Mouse (Mus musculus): ENCODE results near the gene Cd5. TPM values are rescaled to one million over a fixed set of nuclear protein-coding genes. Genes with fewer than 3 reads are reported as not detected.

Cd5 gene
- total RNA-seq, 2 experiments from 2014 or later = not detected

- no peak for ATAC-seq (replicated peaks; ENCODE audit: poor library complexity, severe bottlenecking)
These were observed 21.4 kb upstream of the Cd5 start for GRCm38 (mm10) chr19:10759983-10760831.

DNA sequence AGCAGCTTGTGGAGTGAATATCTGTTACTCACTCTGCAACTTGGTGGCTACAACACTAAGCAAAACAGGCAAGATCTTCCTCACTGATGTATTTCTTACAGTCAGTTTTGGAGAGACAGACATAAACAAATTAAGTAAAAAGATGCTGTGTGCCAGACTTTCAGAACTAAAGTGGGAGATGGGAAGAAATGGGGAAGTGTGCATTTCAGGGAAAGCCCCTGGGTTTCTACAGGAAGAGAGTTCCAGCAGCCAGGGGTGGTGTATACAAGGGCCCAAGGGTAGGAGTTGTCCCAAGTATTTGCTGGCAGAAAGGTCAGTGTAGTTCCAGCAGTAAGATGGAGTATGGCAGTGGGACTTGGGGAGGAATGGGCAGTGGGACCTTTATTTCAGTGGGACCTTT, 20.7 kb upstream of the Cd5 start:
- 0 out of 2 replicates have a peak, but pooled peaks have one; percentile 40 for ATAC-seq (replicated peaks; ENCODE audit: poor library complexity, severe bottlenecking)

DNA sequence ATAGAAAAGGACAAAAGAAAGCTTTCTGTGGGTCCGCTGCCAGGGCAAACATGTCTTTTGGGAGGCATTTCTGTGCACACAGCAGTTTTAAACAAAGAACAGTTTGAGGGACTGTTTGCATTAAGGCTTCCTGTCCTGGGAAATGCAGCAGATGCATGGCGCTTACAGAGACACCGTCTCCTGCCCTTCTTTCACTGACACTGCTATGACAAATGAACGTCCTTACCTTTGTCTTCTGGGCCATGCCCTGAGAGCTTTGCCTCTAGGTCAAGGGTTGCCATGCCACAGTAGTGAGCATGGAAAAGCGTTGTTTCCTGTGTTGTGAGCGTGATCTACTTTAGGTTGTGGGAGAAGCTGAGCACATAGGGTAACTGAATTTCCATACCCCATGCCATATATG, 19.9 kb upstream of the Cd5 start:
- ATAC-seq (replicated peaks; ENCODE audit: poor library complexity, severe bottlenecking) = no peak

DNA sequence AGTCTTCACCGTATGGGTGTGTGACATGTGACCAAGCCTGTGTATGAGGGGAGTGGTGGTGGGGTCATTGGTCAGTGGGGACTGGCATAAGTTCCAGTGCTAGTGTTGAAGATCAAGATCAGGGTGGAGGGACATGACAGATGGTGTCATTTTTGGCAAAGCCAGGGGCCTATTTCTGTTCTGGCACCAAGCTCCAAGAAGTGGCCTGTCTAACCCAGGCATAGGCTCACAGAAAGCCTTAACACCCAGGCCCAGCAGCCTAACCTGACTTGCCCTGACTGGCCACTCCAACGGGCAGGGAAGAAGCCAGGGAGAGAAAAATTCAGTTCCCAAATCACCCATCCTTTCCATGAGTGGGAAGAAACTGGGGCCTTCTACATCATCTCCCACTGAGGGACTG, 18.7 kb upstream of the Cd5 start:
- ATAC-seq (replicated peaks; ENCODE audit: poor library complexity, severe bottlenecking) = no peak

GRCm38 (mm10) chr19:10757125-10757524, 18.3 kb upstream of the Cd5 start:
- no peak for ATAC-seq (replicated peaks; ENCODE audit: poor library complexity, severe bottlenecking)

- ATAC-seq (replicated peaks; ENCODE audit: poor library complexity, severe bottlenecking) = no peak
These were observed 13.8 kb upstream of the Cd5 start for GRCm38 (mm10) chr19:10752646-10753045.

DNA sequence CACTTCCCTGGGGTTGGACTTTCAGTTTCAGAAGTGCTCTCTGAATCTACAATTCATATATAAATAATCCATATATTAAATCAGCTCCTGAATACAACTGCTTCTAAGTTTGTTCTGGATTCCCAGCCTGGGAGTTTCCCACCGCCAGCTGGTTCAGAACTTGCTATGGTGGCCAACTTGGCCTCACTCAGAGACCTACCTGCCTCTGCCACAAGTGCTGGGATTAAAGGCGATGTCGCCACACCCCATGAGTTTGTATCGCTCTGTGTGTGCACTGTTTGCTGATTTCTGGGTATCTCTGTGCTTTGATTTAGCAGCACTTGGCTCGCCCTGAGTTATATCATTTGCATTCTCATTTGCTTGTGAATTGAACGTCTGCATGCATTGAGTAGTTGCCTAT, 13.3 kb upstream of the Cd5 start:
- ATAC-seq (replicated peaks; ENCODE audit: poor library complexity, severe bottlenecking) = no peak

DNA sequence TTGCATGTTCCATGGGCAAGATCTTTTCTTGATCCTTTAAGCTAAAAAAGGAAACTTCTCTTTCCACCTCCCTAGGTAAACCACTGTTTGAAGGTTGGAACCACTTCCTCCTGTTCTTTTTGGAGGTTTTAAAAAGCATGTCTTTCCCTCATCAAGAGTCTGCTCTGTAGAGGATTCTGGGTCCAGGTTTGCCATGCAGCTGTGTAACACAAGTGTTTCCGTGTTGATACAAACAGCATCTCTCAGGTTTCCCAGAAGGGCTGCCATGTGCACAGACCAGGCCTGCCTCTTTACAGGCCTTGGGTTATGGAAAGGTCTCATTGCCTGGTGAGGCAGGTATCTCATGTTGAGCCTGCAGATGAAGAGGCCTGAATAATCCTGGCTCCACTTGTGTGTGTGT, 12.8 kb upstream of the Cd5 start:
- no peak for ATAC-seq (replicated peaks; ENCODE audit: poor library complexity, severe bottlenecking)

GRCm38 (mm10) chr19:10750161-10750560, 11.4 kb upstream of the Cd5 start:
- no peak for ATAC-seq (replicated peaks; ENCODE audit: poor library complexity, severe bottlenecking)

DNA sequence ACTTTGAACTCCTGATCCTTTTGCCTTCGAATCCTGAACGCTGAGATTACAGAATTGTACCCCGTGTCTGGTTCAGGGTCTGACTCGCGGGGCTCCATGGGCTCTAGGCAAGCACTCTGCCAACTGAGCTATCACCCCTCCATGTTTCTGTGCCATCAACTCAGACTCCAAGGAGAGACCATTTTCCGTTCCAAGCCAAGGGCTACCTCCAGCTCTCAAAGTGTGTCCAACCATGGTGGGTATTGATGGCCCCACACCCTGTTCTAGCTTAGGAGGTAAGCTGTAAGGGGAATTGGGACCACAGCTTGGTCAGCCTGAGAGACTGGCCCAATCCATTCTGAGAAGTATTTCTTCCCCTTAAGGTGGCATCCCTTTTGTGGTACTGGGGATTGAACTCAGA, 10.5 kb upstream of the Cd5 start:
- ATAC-seq (replicated peaks; ENCODE audit: poor library complexity, severe bottlenecking) = no peak

DNA sequence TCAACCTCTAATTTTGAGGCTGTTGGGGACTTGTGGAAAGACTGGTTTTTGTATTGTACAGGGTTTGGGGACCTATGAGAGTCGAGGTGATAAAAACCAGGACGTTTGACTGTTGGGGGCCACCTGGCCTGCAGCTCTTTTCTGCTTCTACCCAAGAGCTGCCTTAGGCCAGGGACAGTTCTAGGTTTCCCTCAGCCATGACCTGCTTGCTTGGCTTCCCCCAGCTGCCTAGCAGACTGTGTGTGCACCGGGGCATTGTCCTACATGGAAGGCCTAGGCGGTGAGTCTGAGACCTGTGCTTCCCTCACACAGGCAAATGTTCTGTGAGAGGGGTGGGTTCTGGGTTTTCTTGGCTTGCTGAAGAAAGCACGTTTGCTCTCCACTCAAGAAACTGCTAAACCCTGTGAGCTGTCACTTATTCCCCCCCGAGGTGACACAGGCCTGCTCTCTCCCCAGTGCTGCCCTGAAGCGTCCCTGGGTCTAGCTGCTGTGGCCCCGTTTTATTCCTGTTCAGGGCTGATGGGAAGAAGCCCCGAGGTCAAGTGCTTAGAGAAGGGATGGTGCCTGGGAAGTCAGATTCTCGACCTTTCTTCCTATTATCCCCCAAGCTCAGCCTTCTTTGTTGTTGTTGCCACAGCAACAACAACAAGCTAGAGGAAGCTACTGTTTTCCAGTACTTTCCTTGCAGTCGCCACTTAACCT, 9.8 kb upstream of the Cd5 start:
- ATAC-seq (replicated peaks; ENCODE audit: poor library complexity, severe bottlenecking) = no peak

DNA sequence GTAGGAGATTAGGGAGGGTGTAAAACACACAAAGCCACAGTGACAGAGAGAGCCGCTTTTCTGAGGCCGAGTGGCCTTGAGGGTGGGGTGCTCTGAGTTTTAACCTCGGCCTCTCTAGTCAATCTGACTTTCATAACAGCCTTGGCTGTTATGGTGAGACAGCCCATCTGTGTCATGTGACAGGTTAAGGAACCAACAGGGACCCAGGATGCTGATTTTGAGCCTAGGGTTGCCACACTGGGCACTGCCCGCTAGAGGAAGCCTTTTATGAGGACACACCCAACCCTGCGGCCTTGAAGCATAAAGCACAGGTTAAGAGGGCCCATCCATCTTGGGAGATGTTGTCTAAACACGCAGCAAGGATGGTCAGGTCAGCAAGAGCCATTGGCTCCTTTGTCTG, 8.9 kb upstream of the Cd5 start:
- peak; percentile 50 for ATAC-seq (replicated peaks; ENCODE audit: poor library complexity, severe bottlenecking)

GRCm38 (mm10) chr19:10747182-10747581, 8.4 kb upstream of the Cd5 start:
- ATAC-seq (replicated peaks; ENCODE audit: poor library complexity, severe bottlenecking) = no peak

DNA sequence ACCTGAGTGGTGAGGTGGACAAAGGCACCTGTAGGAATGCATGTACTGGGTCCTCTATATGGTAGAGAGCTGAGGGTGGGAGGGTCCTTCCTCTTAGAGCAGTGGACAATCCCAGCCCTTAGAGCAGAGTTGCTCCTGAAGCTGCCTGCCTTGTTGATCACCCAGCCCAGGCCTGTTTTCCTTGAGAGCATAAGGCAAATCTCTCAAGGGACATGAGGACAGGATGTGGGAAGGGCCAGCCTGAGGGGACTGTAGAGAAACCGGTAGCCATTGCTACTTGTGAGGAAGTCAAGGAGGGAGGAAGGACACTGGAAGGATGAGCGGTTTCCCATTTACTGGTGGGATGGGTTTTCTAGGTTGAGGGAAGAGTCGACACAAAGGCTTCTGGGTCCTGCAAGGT, 3.8 kb upstream of the Cd5 start:
- ATAC-seq (replicated peaks; ENCODE audit: poor library complexity, severe bottlenecking) = no peak

DNA sequence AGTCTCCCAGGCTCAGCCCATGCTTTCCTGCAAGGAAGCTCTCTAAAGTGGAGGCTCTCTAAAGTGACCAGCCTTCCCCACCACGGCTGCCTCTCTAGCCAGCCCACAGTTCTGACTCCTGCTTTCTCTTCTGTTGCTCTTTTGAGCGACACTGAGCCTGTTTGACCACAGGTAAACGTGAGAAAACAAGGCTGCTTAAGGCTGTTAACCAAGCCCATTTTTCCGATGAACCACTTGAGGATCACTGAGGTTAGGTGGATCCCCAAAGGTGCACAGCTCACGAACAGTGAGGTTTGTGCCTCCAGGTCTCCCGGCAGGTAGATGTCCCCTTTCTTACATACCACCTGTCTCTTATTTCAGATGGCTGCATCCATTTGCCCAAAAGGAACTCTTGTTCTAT, 3.3 kb upstream of the Cd5 start:
- no peak for ATAC-seq (replicated peaks; ENCODE audit: poor library complexity, severe bottlenecking)

DNA sequence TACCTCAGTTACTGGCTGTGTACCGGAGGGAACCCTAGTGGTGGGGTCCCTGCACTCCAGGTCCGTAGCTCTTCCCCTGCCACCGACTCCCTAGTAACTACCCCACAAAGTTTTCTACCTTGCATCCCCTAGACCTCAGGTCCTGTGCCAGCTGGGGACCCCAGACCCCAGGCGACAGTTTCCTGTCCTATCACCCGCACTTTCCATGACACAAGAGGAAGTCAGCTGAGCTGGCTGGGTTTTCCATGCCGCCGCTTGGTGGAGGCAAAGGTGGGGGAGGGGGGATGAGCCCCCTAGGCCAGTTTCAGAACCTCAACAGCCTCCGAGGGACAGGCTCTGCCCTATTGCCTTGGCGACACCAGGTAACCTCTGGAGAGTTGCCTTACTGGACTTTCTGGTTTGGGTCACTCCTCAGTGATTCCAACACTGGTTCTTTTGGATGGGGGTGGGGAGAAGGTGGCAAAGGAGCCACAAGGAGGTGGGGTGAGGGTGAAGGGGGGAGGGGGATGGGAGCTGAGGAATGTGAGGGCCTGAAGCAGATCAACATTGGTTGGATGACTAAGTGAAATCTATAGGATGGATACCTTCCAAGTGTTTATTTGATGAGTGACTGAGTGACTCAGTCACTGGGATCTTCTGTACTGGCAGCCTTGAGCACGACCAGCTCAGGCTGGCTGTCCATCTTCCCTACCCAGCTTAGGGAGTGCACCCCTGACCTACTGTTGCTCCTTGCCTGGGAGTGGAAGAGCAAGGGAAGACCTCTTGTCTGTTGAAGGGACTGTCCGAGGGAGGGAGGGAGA, 2.0 kb upstream of the Cd5 start:
- ATAC-seq (replicated peaks; ENCODE audit: poor library complexity, severe bottlenecking) = peak; percentile 57

- ATAC-seq (replicated peaks; ENCODE audit: poor library complexity, severe bottlenecking) = no peak
These were observed 1.1 kb upstream of the Cd5 start for GRCm38 (mm10) chr19:10739916-10740315.

DNA sequence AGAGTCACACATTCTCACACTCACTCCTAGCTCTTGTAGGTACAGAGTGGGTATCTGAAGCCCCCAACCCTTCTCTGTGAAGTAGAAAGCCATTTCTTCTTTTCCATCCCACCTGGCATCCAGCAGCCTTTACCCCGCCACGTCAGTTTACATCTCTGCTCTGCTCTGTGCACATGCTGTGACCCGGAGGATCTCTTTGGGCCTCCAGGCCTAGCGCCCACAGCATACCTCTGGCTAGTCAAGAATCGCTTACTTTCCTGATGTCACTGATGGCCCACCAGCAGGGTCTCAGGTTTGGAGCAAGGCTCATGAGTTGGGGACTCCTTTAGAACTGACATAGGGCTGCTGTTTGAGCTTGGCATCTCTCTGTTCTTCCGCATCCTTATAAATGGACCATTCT, 764 bp downstream of the Cd5 start:
- ATAC-seq (replicated peaks; ENCODE audit: poor library complexity, severe bottlenecking) = no peak

DNA sequence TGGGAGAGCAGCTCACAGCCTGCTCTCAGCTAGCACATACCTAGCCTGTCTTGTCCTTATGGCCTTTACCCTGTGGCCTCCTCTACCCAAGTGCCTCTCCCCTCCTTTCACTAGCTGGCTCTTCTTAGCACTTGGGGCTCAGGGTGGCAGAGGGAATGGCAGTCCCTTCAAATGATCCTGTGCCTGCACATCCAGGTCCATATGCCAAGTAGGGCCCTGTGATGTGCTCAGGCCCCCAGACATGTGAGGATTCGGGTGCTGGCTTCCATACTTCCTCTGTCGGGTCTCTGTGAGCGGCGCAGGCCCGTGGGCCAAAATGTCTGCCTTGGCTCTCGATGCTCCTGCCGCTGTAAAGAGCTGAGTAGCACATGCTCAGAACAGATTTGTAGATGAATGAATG, 2.9 kb downstream of the Cd5 start:
- ATAC-seq (replicated peaks; ENCODE audit: poor library complexity, severe bottlenecking) = no peak

- ATAC-seq (replicated peaks; ENCODE audit: poor library complexity, severe bottlenecking) = no peak
These were observed 3.7 kb downstream of the Cd5 start for GRCm38 (mm10) chr19:10735061-10735460.

DNA sequence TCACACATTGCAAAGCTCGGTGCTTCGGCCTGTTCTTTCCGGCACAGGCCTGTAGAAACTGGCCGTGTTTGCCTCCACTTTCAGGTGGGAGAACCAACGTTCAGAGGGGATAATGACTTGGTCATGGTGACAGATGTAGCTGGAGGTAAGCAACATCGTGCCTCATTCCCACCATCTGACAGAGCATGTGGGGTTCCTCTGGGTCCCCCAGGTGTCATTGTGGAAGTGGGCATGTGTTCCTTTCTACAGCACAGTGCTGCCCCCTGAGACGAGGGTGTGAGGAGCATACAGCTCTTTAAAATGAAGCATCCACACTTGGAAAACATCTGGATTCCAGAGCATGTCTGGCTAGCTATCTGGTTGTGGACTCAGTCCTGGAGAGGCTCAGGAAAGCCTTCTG, 4.2 kb downstream of the Cd5 start:
- ATAC-seq (replicated peaks; ENCODE audit: poor library complexity, severe bottlenecking) = no peak

Data from granulocyte monocyte progenitor cell, adult 5-6 weeks (primary cell).